Mouse (Mus musculus) neural tube, embryonic 13.5 days (tissue): ENCODE results near the gene Gm43552. TPM values are rescaled to one million over a fixed set of nuclear protein-coding genes. Genes with fewer than 3 reads are reported as not detected.
"Not testable (repeated sequence)": the region's sequence is repeated elsewhere in the genome, so short reads cannot be mapped to it uniquely, and the experiment has no call there.

ENCODE experiments used
- ATAC-seq: fragments of 200-750 bp; cut with Nextera tagmentation; 2 replicates; pipeline ENCODE4 v1.8.0; 2017; ENCODE audit warnings: low read depth, mild to moderate bottlenecking, moderate TSS enrichment, moderate library complexity
- H3K27ac ChIP-seq: fragments of 300-500 bp; sonication (generic); replicated peaks from 2 replicates; pipeline ENCODE4 v1.5.1; 2015; ENCODE audit warnings: moderate library complexity, mild to moderate bottlenecking, inconsistent platforms
- H3K27me3 ChIP-seq: fragments of 300-500 bp; sonication (generic); 2 replicates; pipeline ENCODE4 v1.6.1; 2015; ENCODE audit warnings: mild to moderate bottlenecking, inconsistent platforms
- H3K36me3 ChIP-seq: fragments of 300-500 bp; sonication (generic); 2 replicates; pipeline ENCODE4 v1.6.1; 2015; ENCODE audit warnings: mild to moderate bottlenecking, inconsistent platforms
- H3K4me1 ChIP-seq: fragments of 300-500 bp; sonication (generic); replicated peaks from 2 replicates; pipeline ENCODE4 v1.6.1; 2015; ENCODE audit warnings: inconsistent platforms
- H3K4me2 ChIP-seq: fragments of 300-500 bp; sonication (generic); 2 replicates; pipeline ENCODE4 v1.6.1; 2015; ENCODE audit warnings: inconsistent platforms, mild to moderate bottlenecking, moderate library complexity
- H3K4me3 ChIP-seq: fragments of 300-500 bp; sonication (generic); 2 replicates; pipeline ENCODE4 v1.5.1; 2015; ENCODE audit warnings: mild to moderate bottlenecking, inconsistent platforms
- H3K9ac ChIP-seq: fragments of 300-500 bp; sonication (generic); 2 replicates; pipeline ENCODE4 v1.6.1; 2015; ENCODE audit warnings: moderate library complexity, mild to moderate bottlenecking, inconsistent platforms
- H3K9me3 ChIP-seq: fragments of 300-500 bp; sonication (generic); 2 replicates; pipeline ENCODE4 v1.6.1; 2016; ENCODE audit warnings: inconsistent platforms
- WGBS: fragments of 180-500 bp; shearing (Covaris S2); methylation state at CpG from one replicate; pipeline ENCODE4 v1.1.7; 2015; 5-methylcytosine and 5-hydroxymethylcytosine counted together
- polyA plus RNA-seq: library from polyadenylated mRNA; unstranded; fragments of >200 nt; fragmentation: Nextera tagmentation; extraction: Ambion mirVana; gene quantifications from 2 replicates; pipeline ENCODE4 v1.2.1, GENCODE M21; 2015

Gene Gm43552
- not detected in 2 replicates for polyA plus RNA-seq

DNA sequence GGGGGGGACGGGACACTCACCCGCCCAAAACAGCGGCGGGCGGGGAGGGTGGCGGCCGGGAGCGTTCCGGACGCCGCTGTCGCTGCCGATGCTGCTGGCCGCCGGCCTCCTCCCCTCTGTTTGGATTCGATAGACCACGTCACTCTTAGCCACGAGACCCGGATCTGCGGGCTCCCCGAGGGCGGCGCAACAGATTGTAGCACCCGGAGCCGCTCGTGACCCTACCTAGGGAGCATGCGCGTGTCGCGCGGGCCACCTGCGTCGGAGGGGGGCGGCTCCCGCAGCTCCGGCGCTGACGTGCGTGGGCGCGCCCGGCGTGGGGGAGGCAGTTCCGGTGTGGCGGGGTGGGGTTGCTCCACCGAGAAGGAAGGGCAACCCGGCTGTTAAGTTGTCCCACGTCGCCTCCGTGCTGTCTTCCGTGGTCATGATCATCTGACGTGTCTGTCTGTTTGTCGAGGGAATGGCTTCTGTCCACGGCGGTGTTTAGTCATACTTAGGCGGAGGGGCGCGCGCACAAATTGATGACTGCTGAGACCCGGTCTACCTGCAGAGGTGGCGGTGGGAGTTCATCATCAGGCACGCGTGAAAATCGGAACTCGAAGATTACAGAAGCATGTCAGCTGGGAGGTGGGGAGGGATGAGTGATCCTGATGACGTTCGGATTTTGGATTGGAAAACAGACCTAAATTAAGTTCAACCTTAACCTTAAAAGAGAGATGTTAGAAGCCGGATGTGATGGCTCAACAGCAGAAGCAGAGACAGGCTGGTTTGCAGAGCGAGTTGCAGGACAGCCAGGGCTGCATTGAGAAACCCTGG lies at the start of gene Gm43552:
Gene Gm43552, minus strand, starts transcription at position 118 of the 816 bp plus-strand sequence.
- no peaks in the 10 kb centered on the region for H3K9me3 ChIP-seq
- H3K27me3 ChIP-seq: no peaks in the 10 kb centered on the region
- H3K4me1 ChIP-seq: peaks cover 38% of the 10 kb centered on the region
- H3K27ac ChIP-seq: peak within 1 kb of the TSS; percentile 98
- H3K4me3 ChIP-seq: peak within 1 kb of the TSS; percentile 89
- peak; percentile 96 for ATAC-seq
- 1% methylated on average over 62 of the region's 69 CpGs for WGBS
- peak within 1 kb of the TSS; percentile 83 for H3K4me2 ChIP-seq
- H3K9ac ChIP-seq: peak within 1 kb of the TSS; percentile 97
- no peaks in the 10 kb centered on the region for H3K36me3 ChIP-seq

DNA sequence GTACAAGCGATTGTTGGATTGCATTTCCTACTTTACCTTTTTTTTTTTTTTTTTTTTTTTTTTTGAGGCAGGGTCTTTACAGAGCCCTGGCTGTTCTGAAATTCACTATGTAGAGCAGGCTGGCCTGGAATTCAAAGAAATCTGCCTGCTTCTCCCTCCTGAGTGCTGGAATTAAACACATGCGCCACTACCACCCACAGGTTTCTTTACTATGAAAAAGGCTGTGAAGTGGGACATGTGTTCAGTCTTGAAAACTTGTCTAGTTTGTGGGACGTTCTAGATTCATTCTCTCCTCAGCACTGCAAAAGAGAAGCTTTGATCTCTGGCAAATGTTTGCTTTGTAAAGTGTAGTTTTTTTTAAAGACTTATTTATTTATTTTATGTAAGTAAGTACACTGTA lies 49.3 kb upstream of the Gm43552 start:
- Histone ChIP-seq H3K4me3 (no peak overlapping the region), H3K9ac (no peak overlapping the region), H3K4me1 (peaks cover 30% of the 10 kb centered on the region), H3K27ac (no peak overlapping the region), H3K36me3 (0 out of 2 replicates have a peak, but pooled peaks cover 2% of the 10 kb centered on the region), H3K4me2 (no peak overlapping the region), H3K9me3 (no peaks in the 10 kb centered on the region), H3K27me3 (no peaks in the 10 kb centered on the region)
- WGBS: 85% methylated on average over 3 of the region's 3 CpGs
- no peak for ATAC-seq

DNA sequence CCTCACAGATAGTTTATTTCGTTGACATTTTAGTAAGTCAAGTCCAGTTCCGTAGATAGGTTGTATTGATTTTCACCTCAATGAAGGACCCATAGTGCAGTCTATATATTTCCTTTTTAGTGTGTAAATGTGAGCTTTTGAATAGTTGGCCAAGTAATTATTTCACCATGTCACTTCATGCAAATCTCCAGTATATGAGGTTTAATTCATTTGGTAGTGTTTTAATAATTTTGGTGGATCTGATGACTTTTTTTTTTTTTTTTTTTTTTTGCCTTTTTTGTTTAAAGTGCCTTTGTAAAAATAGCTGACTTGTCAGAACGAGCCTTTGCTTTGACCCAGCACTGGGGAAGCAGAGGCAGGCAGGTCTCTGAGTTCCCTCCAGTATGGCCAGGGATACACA lies 47.2 kb upstream of the Gm43552 start:
- no peak overlapping the region for H3K4me3 ChIP-seq
- 94% methylated on average over 3 of the region's 3 CpGs for WGBS
- no peak overlapping the region for H3K27ac ChIP-seq
- peaks cover 39% of the 10 kb centered on the region for H3K4me1 ChIP-seq
- no peaks in the 10 kb centered on the region for H3K36me3 ChIP-seq
- peak overlapping the region; percentile 54 for H3K4me2 ChIP-seq
- no peak for ATAC-seq
- H3K9me3 ChIP-seq: no peaks in the 10 kb centered on the region
- no peak overlapping the region for H3K9ac ChIP-seq
- no peaks in the 10 kb centered on the region for H3K27me3 ChIP-seq

DNA sequence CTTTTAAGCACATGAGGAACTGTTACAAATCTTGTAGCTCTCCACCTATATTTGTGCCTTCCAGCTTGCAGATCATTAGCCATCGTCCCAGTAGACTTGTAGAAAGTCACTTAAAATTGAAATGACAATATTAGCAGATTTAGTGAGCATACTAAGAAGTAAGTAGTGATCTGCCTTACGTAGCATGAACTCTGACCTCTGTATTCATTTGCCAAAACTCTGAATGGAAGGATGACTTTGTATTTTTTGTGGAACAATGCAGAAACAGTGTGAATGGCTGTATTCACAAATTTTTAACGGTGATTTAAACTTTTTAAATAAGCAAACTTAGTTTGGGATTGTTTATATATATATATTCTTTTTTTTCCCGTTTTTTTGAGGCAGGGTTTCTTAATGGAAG lies 46.2 kb upstream of the Gm43552 start:
- no peaks in the 10 kb centered on the region for H3K27me3 ChIP-seq
- peaks cover 39% of the 10 kb centered on the region for H3K4me1 ChIP-seq
- H3K9ac ChIP-seq: peak overlapping the region; percentile 50; the same call in 1 of the 2 replicates
- no peaks in the 10 kb centered on the region for H3K36me3 ChIP-seq
- H3K4me3 ChIP-seq: peak overlapping the region; percentile 26
- no peak overlapping the region for H3K27ac ChIP-seq
- H3K4me2 ChIP-seq: peak overlapping the region; percentile 54
- H3K9me3 ChIP-seq: no peaks in the 10 kb centered on the region
- WGBS: 28% methylated on average over 4 of the region's 4 CpGs
- no peak for ATAC-seq

DNA sequence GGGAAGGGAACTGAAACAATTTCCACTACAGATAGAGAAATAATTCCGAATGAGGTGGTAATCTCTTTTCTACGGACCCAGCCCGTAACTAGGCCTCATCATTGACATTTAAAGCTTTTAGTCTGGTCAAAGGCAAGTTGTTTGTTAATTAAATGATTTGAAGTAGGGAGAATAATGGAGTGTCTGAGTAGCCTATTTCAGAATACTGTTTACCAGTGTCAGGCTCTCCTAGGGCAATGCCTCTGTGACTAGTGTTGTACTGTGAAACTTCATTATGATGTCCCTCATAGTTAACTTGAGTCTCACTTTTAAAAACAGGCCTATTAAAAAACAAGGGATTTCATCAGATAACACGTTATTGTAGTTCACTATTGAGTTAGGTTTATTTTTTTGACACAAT lies 45.5 kb upstream of the Gm43552 start:
- WGBS: 2% methylated on average over 4 of the region's 4 CpGs
- peak overlapping the region; percentile 80 for H3K4me2 ChIP-seq
- H3K36me3 ChIP-seq: no peaks in the 10 kb centered on the region
- peaks cover 39% of the 10 kb centered on the region for H3K4me1 ChIP-seq
- peak overlapping the region; percentile 97 for H3K9ac ChIP-seq
- peak overlapping the region; percentile 99 for H3K27ac ChIP-seq
- no peaks in the 10 kb centered on the region for H3K27me3 ChIP-seq
- no peaks in the 10 kb centered on the region for H3K9me3 ChIP-seq
- H3K4me3 ChIP-seq: peak overlapping the region; percentile 94
- no peak for ATAC-seq

DNA sequence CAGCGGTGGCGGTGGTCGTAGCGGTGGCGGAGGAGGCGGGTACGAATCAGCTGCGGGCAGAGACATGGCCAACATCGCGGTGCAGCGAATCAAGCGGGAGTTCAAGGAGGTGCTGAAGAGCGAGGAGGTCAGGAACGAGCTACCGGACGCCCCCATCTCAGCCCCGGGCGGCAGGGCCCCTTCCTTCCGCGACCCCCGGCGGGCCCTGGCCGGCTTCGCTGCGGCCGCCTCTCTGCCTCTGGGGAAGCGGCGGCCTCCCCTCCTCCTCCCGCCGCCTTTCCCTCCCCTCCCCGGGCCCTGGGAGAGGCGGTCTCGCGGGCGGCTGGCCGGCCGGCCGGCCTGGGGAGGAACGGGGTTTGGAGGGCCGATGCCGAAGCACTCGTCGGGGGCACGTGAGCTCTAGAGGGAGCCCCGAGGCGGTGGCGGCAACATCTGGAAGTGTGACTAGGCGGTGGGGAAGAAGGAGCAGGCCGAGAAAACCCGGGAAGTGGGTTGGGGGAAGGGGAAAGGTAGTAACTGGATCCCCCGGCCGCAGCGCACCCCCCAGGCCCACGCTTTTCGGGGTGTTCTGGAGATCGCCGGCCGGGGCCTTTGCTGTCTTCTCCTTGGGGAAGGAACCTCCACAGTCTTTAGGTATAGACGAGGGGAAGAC lies 44.9 kb upstream of the Gm43552 start:
- Histone ChIP-seq H3K27me3 (no peaks in the 10 kb centered on the region), H3K9ac (peak overlapping the region; percentile 97), H3K4me2 (peak overlapping the region; percentile 80), H3K4me1 (peaks cover 39% of the 10 kb centered on the region), H3K36me3 (no peaks in the 10 kb centered on the region), H3K9me3 (no peaks in the 10 kb centered on the region), H3K4me3 (peak overlapping the region; percentile 94), H3K27ac (peak overlapping the region; percentile 99)
- ATAC-seq: peak; percentile 74
- WGBS: 0% methylated on average over 50 of the region's 59 CpGs

DNA sequence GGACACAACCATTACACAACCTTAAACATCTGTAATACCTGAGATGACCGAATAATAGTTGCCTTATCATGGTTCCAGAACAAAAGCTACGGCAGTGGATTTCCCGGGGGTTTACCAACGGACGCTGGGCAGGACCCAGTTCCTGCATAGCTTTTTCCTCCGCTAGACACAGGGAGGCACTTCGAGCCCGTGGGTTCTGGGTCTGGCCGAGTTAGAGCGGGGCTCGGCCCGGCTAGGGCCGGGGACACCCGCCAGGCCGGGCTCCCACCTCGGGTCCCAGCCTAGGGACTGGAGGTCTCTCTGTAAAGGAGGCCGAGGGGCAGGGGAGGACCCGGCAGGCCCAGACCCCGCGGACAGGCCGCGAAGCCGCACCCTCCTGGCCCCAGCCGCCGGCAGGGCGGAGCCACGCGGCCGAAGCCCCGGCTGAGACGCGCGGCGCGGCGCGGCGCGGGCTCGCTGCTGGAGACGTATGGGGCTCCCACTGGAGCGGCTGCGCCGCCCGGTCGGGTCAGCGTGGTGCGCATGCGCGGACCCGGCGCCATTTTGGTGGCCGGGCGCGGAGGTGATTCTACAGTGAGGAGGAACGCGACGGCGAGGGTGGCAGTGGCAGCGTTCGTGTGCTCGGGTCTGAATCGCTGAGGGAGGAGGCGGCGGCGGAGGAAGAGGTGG lies 44.3 kb upstream of the Gm43552 start, which contains the start of the genes Smim14 and Ube2k:
Gene Smim14, minus strand, starts transcription at position 434 of the 669 bp plus-strand sequence.
Gene Ube2k, plus strand, starts transcription at position 483 of the 669 bp plus-strand sequence.
- peak within 1 kb of the TSS; percentile 80 for H3K4me2 ChIP-seq
- no peaks in the 10 kb centered on the region for H3K36me3 ChIP-seq
- H3K27me3 ChIP-seq: no peaks in the 10 kb centered on the region
- peak; percentile 95 for ATAC-seq
- no peaks in the 10 kb centered on the region for H3K9me3 ChIP-seq
- peaks cover 33% of the 10 kb centered on the region for H3K4me1 ChIP-seq
- peak within 1 kb of the TSS; percentile 94 for H3K4me3 ChIP-seq
- WGBS: under 1% methylated on average over 66 of the region's 66 CpGs
- H3K9ac ChIP-seq: peak within 1 kb of the TSS; percentile 97
- peak within 1 kb of the TSS; percentile 99 for H3K27ac ChIP-seq

DNA sequence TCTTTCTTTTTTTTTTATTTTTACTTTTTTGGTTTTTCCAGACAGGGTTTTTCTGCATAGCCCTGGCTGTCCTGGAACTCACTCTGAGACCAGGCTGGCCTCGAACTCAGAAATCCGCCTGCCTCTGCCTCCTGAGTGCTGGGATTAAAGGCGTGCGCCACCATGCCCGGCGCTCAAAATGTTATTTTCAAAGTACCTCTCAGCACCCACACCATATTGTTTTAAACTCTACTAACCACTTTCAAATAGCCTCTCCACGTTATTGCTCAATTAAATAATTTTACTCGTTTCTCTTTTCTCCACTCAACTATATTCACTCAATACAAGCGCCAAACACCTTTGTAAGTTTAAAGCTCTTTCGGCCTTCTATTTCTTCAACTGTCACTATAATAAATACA lies 43.4 kb upstream of the Gm43552 start:
- not testable (repeated sequence) for ATAC-seq, H3K36me3 ChIP-seq, H3K9me3 ChIP-seq, H3K27me3 ChIP-seq
- peak overlapping the region; percentile 99 for H3K27ac ChIP-seq
- 84% methylated on average over 10 of the region's 10 CpGs for WGBS
- H3K4me3 ChIP-seq: peak overlapping the region; percentile 94
- peak overlapping the region; percentile 97 for H3K9ac ChIP-seq
- H3K4me1 ChIP-seq: peaks cover 26% of the 10 kb centered on the region
- peak overlapping the region; percentile 80 for H3K4me2 ChIP-seq

DNA sequence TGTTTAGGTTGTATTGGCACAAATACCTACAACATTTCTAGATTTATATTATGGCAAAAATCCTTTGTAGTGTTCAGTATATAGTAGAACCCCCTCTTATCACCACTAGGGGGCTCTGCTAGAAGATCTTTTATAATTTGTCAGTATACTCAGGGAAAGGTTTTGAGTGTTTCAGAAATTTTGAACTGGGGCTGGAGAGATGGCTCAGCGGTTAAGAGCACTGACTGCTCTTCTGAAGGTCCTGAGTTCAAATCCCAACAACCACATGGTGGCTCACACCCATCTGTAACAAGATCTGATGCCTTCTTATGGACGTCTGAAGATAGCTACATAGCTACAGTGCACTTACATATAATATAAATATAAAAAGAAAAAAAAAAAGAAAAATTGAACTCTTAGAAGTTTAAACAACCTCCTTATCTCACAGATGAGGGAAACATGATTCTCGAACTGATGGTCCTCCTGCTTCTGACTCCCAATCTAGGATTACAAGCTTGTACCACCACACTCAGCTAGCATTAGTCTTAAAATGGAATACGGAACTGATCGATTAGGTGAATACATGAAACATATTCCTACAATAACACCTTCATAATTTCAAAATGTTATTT lies 42.9 kb upstream of the Gm43552 start:
- no peak overlapping the region for H3K9ac ChIP-seq
- H3K36me3 ChIP-seq: no peaks in the 10 kb centered on the region
- H3K27me3 ChIP-seq: no peaks in the 10 kb centered on the region
- no peak overlapping the region for H3K27ac ChIP-seq
- H3K4me1 ChIP-seq: peaks cover 24% of the 10 kb centered on the region
- no peak for ATAC-seq
- H3K9me3 ChIP-seq: no peaks in the 10 kb centered on the region
- 71% methylated on average over 5 of the region's 5 CpGs for WGBS
- no peak overlapping the region for H3K4me2 ChIP-seq
- no peak overlapping the region for H3K4me3 ChIP-seq

DNA sequence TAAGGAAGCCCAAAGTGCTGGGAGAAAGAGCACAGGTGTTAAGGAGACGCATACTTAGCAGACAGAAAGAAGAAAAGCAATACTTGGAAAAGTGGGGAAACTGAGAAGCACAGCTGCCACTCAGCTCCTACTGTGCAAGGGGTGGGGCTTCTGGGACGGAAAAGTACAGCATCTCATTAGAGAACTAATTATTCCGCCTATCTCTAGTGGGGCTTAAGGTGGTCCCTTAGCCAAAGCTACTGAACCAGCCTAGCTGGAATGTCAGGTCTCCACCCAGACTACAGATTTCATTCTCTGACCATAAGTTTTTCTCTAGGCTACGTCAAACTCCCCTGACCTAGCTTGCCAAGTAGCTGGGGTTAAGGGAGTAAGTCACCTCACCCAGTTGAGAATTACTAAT lies 41.9 kb upstream of the Gm43552 start:
- Histone ChIP-seq H3K4me2 (no peak overlapping the region), H3K9ac (no peak overlapping the region), H3K27me3 (no peaks in the 10 kb centered on the region), H3K4me1 (peaks cover 22% of the 10 kb centered on the region), H3K4me3 (no peak overlapping the region), H3K27ac (no peak overlapping the region), H3K36me3 (no peaks in the 10 kb centered on the region), H3K9me3 (no peaks in the 10 kb centered on the region)
- ATAC-seq: no peak
- 68% methylated on average over 4 of the region's 4 CpGs for WGBS

DNA sequence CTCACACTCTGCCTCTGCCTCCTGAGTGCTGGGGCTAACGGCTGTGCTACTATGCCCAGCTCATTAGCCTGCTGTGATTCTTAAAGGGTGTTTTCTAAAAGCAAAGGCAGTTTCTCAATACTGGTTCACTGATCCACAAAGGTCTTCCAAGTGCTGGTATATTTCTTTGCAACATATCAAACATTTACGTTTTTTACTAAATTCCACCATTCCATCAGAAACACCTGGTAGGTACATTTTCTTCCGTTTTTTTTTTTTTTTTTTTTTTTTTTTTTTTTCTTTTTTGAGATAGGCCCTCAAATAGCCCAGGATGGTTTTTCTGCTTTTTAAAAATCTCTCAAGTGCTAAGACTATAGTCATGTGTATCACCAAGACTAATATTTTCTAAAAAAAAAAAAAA lies 38.6 kb upstream of the Gm43552 start:
- no peak overlapping the region for H3K4me3 ChIP-seq
- no peaks in the 10 kb centered on the region for H3K36me3 ChIP-seq
- no peak overlapping the region for H3K27ac ChIP-seq
- H3K4me2 ChIP-seq: no peak overlapping the region
- H3K4me1 ChIP-seq: peaks cover 6% of the 10 kb centered on the region
- no peak overlapping the region for H3K9ac ChIP-seq
- H3K27me3 ChIP-seq: no peaks in the 10 kb centered on the region
- ATAC-seq: no peak
- no peaks in the 10 kb centered on the region for H3K9me3 ChIP-seq
- 75% methylated on average over 3 of the region's 3 CpGs for WGBS
